Mouse (Mus musculus): ENCODE data around the gene Gpc6. TPM values are rescaled to one million over a fixed set of nuclear protein-coding genes. Genes with fewer than 3 reads are reported as not detected.

Gene Gpc6
- total and polyA plus RNA-seq, 3 experiments, result 4.6 to 10.3 (median 8.0) TPM

DNA sequence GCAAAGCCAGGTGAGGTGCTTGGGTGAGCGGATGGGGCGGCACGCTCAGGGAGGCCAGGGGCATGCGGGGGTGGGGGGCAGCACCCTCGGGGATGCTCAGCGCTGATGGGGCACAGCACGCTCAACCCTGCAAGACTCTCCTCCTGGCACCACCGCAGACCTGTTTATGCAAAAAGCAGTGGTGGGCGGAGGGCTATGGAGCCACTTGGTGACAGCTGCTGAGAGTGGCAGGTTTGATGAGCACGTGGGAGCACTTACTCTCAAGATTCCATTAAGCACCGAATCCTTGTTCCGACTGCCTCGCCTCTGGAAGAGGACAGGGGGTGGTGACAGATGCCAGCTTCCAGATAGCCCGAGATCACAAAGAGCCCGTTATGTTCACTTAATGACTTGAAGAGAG, 1026.2 kb downstream of the Gpc6 start:
- intact Hi-C loops (cut with DNase I), result no loop called here
- Histone ChIP-seq H3K4me1 (ENCODE audit: control insufficient read depth, insufficient read depth, low read length) (no peaks in the 10 kb centered on the region), H3K79me2 (replicated peaks; ENCODE audit: control insufficient read depth, insufficient read depth, low read length) (no peaks in the 10 kb centered on the region), H3K27me3 (ENCODE audit: control insufficient read depth, insufficient read depth, low read length) (no peaks in the 10 kb centered on the region), H3K9ac (ENCODE audit: low read depth, low read length) (no peak overlapping the region), H3K36me3 (ENCODE audit: control insufficient read depth, insufficient read depth, low read length) (no peaks in the 10 kb centered on the region), H3K4me3 (no peak overlapping the region), H3K27ac (no peak overlapping the region)
- WGBS, result 50% methylated on average over 15 of the region's 15 CpGs
- TF ChIP-seq POLR2A (IDR thresholded peaks at IDR 0.05; ENCODE audit: insufficient read depth, low read depth, low read length) (no peak), EP300 (IDR thresholded peaks at IDR 0.05; ENCODE audit: insufficient read depth, low read depth, low read length) (no peak), CTCF (IDR thresholded peaks at IDR 0.05) (no peak)
- DNase-seq, result no peak

DNA sequence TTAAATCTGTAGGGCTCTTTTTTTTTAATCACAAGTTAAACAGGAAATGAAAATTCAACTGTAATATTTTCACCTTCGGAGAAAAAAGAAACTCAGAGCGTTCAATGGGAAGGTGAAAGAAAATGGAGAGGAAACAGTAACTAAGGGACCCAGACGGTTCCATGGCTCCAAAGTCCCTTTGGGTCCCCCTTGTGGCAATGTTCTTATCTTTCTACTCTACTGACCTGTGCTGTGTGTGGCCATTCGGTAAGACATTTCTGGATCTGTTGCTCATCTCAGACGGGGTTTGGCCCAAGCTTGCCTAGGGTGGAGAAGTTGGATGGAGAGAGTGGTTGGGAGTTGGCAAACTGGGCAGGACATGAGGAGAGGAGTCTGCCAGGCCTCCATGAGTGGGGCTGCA, 1026.6 kb downstream of the Gpc6 start:
- Histone ChIP-seq H3K4me1 (ENCODE audit: control insufficient read depth, insufficient read depth, low read length) (no peaks in the 10 kb centered on the region), H3K4me3 (no peak overlapping the region), H3K27ac (no peak overlapping the region), H3K36me3 (ENCODE audit: control insufficient read depth, insufficient read depth, low read length) (no peaks in the 10 kb centered on the region), H3K79me2 (replicated peaks; ENCODE audit: control insufficient read depth, insufficient read depth, low read length) (no peaks in the 10 kb centered on the region), H3K27me3 (ENCODE audit: control insufficient read depth, insufficient read depth, low read length) (no peaks in the 10 kb centered on the region), H3K9ac (ENCODE audit: low read depth, low read length) (no peak overlapping the region)
- intact Hi-C loops (cut with DNase I), result no loop called here
- TF ChIP-seq EP300 (IDR thresholded peaks at IDR 0.05; ENCODE audit: insufficient read depth, low read depth, low read length) (no peak), CTCF (IDR thresholded peaks at IDR 0.05) (peak; percentile 45)
- 22% methylated on average over 5 of the region's 5 CpGs for WGBS
- no peak for DNase-seq

DNA sequence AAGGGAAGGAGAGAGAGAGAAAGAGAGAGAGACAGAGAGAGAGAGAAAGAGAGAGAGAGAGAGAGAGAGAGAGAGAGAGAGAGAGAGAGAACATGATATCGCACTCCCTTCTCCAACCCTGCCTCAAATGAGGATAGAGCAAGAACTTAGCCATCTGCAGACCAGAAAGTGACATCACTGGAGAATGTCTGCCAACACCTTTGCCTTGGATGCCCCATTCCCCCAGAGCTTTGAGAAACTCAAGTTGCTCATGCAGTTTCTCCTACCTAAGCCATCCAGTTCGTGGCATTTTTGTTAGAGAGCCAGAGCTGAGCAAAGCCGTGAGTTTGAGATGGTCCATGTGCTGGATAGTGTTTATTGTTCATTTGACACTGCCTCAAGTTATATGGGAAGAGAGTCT, 1030.9 kb downstream of the Gpc6 start:
- no peak overlapping the region for H3K4me3 ChIP-seq
- no peak for TF ChIP-seq POLR2A (IDR thresholded peaks at IDR 0.05; ENCODE audit: insufficient read depth, low read depth, low read length)
- no peak for TF ChIP-seq EP300 (IDR thresholded peaks at IDR 0.05; ENCODE audit: insufficient read depth, low read depth, low read length)
- no peak for TF ChIP-seq CTCF (IDR thresholded peaks at IDR 0.05)
- H3K4me1 ChIP-seq (ENCODE audit: control insufficient read depth, insufficient read depth, low read length), result peaks cover 2% of the 10 kb centered on the region; the same call in 1 of the 2 replicates
- no peak overlapping the region for H3K27ac ChIP-seq
- no peaks in the 10 kb centered on the region; the same call in 1 of the 2 replicates for H3K27me3 ChIP-seq (ENCODE audit: control insufficient read depth, insufficient read depth, low read length)
- H3K36me3 ChIP-seq (ENCODE audit: control insufficient read depth, insufficient read depth, low read length), result no peaks in the 10 kb centered on the region
- no peak overlapping the region for H3K9ac ChIP-seq (ENCODE audit: low read depth, low read length)
- H3K79me2 ChIP-seq (replicated peaks; ENCODE audit: control insufficient read depth, insufficient read depth, low read length), result no peaks in the 10 kb centered on the region
- WGBS, result 56% methylated on average over 3 of the region's 3 CpGs
- intact Hi-C loops (cut with DNase I), result no loop called here
- DNase-seq, result peak in 1 of 2 experiments; percentile 12

DNA sequence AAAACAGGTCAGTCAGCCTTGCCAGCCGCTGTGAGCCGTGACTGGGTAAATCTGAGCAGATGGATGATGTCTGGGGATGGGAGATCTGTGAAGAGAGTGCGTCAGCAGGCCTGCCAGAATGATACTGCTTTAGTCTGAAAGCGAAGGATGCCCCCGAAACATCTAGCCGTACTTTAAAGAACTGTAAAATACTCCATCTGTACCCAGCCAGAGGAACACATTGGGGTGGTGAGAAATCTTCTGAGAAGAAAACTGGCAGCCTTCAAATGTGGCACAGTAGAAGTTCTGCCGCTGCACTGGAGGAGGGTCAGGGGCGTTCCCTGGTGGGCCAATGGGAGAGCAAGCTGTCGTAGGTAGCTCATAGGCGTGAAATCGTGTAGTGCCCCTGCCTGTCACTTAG, 1033.3 kb downstream of the Gpc6 start:
- no peaks in the 10 kb centered on the region for H3K79me2 ChIP-seq (replicated peaks; ENCODE audit: control insufficient read depth, insufficient read depth, low read length)
- H3K4me3 ChIP-seq, result no peak overlapping the region
- 86% methylated on average over 11 of the region's 11 CpGs for WGBS
- peaks cover 2% of the 10 kb centered on the region; the same call in 1 of the 2 replicates for H3K4me1 ChIP-seq (ENCODE audit: control insufficient read depth, insufficient read depth, low read length)
- TF ChIP-seq POLR2A (IDR thresholded peaks at IDR 0.05; ENCODE audit: insufficient read depth, low read depth, low read length) (no peak), CTCF (IDR thresholded peaks at IDR 0.05) (no peak), EP300 (IDR thresholded peaks at IDR 0.05; ENCODE audit: insufficient read depth, low read depth, low read length) (no peak)
- H3K36me3 ChIP-seq (ENCODE audit: control insufficient read depth, insufficient read depth, low read length), result no peaks in the 10 kb centered on the region
- intact Hi-C loops (cut with DNase I), result no loop called here
- no peak overlapping the region for H3K9ac ChIP-seq (ENCODE audit: low read depth, low read length)
- no peak overlapping the region for H3K27ac ChIP-seq
- no peaks in the 10 kb centered on the region; the same call in 1 of the 2 replicates for H3K27me3 ChIP-seq (ENCODE audit: control insufficient read depth, insufficient read depth, low read length)
- DNase-seq, result no peak

DNA sequence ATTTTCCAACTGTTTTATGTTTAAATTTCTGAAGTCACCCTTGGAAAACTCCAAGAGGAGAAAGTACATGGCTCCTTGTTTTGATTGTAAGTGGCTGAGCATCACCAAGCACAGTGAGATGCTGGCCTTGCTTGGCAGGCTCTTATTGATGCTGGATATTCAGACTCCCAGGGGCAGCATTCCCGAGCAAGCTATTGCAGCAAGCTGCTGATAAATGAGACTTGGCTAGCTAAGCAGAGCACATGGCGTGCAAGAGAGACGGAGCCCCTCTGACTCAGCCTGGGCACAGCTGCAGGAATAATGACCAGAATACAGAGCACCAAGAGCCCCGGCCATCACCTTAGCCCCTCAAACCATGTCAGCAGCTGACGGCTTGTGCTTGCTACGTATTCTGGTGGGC, 1036.2 kb downstream of the Gpc6 start:
- peak; percentile 46 to 71 for DNase-seq
- Histone ChIP-seq H3K4me1 (ENCODE audit: control insufficient read depth, insufficient read depth, low read length) (peaks cover 2% of the 10 kb centered on the region; the same call in 1 of the 2 replicates), H3K27me3 (ENCODE audit: control insufficient read depth, insufficient read depth, low read length) (no peaks in the 10 kb centered on the region; the same call in 1 of the 2 replicates), H3K36me3 (ENCODE audit: control insufficient read depth, insufficient read depth, low read length) (no peaks in the 10 kb centered on the region), H3K9ac (ENCODE audit: low read depth, low read length) (no peak overlapping the region), H3K4me3 (no peak overlapping the region), H3K79me2 (replicated peaks; ENCODE audit: control insufficient read depth, insufficient read depth, low read length) (no peaks in the 10 kb centered on the region), H3K27ac (no peak overlapping the region; the same call in 1 of the 2 replicates)
- intact Hi-C loops (cut with DNase I), result no loop called here
- no peak for TF ChIP-seq POLR2A (IDR thresholded peaks at IDR 0.05; ENCODE audit: insufficient read depth, low read depth, low read length)
- no peak for TF ChIP-seq CTCF (IDR thresholded peaks at IDR 0.05)
- no peak for TF ChIP-seq EP300 (IDR thresholded peaks at IDR 0.05; ENCODE audit: insufficient read depth, low read depth, low read length)
- 57% methylated on average over 6 of the region's 6 CpGs for WGBS

DNA sequence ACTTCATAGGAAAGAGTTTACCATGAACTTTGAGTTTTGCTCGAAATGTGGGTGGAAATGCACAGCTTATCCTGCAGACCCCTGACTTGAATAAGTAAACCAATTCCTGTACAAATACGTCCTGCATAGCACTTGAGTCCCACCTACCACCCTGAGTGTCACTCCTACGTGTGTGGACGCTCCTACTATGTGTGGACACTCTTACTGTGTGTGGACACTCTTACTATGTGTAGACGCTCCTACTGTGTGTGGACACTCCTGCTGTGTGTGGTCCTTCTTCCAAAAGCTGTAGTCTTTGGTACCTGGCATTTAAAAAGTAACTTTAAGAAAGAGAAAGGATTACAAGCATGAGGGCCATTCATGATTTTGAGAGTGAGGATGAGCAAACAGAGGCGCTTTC, 1036.7 kb downstream of the Gpc6 start:
- intact Hi-C loops (cut with DNase I), result no loop called here
- DNase-seq, result no peak
- 75% methylated on average over 6 of the region's 6 CpGs for WGBS
- Histone ChIP-seq H3K79me2 (replicated peaks; ENCODE audit: control insufficient read depth, insufficient read depth, low read length) (no peaks in the 10 kb centered on the region), H3K36me3 (ENCODE audit: control insufficient read depth, insufficient read depth, low read length) (no peaks in the 10 kb centered on the region), H3K27ac (no peak overlapping the region), H3K27me3 (ENCODE audit: control insufficient read depth, insufficient read depth, low read length) (no peaks in the 10 kb centered on the region; the same call in 1 of the 2 replicates), H3K4me1 (ENCODE audit: control insufficient read depth, insufficient read depth, low read length) (peaks cover 2% of the 10 kb centered on the region; the same call in 1 of the 2 replicates), H3K4me3 (no peak overlapping the region), H3K9ac (ENCODE audit: low read depth, low read length) (no peak overlapping the region)
- TF ChIP-seq POLR2A (IDR thresholded peaks at IDR 0.05; ENCODE audit: insufficient read depth, low read depth, low read length), result no peak
- TF ChIP-seq CTCF (IDR thresholded peaks at IDR 0.05), result no peak
- no peak for TF ChIP-seq EP300 (IDR thresholded peaks at IDR 0.05; ENCODE audit: insufficient read depth, low read depth, low read length)
